Mouse (Mus musculus) brain, adult 2 months (tissue): ENCODE measurements around the gene Mmp19.

Experiments used
- DNase-seq: peaks from one replicate; pipeline ENCODE4 v3.0.0; 2011; ENCODE audit warnings: low read depth, low spot score

Gene Mmp19

GRCm38 (mm10) chr10:128790398-128791124 lies at the start of gene Mmp19:
Gene Mmp19, plus strand, starts transcription at chr10:128790910.
- DNase-seq = no peak

- no peak for DNase-seq
Observed at GRCm38 (mm10) chr10:128742616-128743015, 48.1 kb upstream of the Mmp19 start.

GRCm38 (mm10) chr10:128743235-128743634 lies 47.5 kb upstream of the Mmp19 start:
- DNase-seq = peak; percentile 27

GRCm38 (mm10) chr10:128743791-128744191 lies 46.9 kb upstream of the Mmp19 start:
- peak; percentile 62 for DNase-seq

GRCm38 (mm10) chr10:128744211-128744610 lies 46.5 kb upstream of the Mmp19 start:
- DNase-seq = no peak

GRCm38 (mm10) chr10:128744680-128745601 lies 45.8 kb upstream of the Mmp19 start, which contains the start of gene Dgka:
Gene Dgka, minus strand, starts transcription at chr10:128744855.
- peak; percentile 16 for DNase-seq

- DNase-seq = no peak
Observed at GRCm38 (mm10) chr10:128745946-128746613, 44.6 kb upstream of the Mmp19 start.

GRCm38 (mm10) chr10:128746972-128747645 lies 43.6 kb upstream of the Mmp19 start:
- DNase-seq = no peak

GRCm38 (mm10) chr10:128747646-128748251 lies 43.0 kb upstream of the Mmp19 start, which contains the start of gene Pym1:
Gene Pym1, plus strand, starts transcription at chr10:128747889.
- DNase-seq = peak; percentile 70

- DNase-seq = peak; percentile 96
Observed at GRCm38 (mm10) chr10:128748252-128748864, 42.4 kb upstream of the Mmp19 start.

GRCm38 (mm10) chr10:128772895-128773294 lies 17.8 kb upstream of the Mmp19 start:
- DNase-seq = peak; percentile 9

- no peak for DNase-seq
Observed at GRCm38 (mm10) chr10:128773685-128774084, 17.0 kb upstream of the Mmp19 start.

- no peak for DNase-seq
Observed at GRCm38 (mm10) chr10:128778441-128778840, 12.3 kb upstream of the Mmp19 start.

GRCm38 (mm10) chr10:128779011-128779795 lies 11.5 kb upstream of the Mmp19 start:
- peak; percentile 16 for DNase-seq

- no peak for DNase-seq
Observed at GRCm38 (mm10) chr10:128780200-128780599, 10.5 kb upstream of the Mmp19 start.

- no peak for DNase-seq
Observed at GRCm38 (mm10) chr10:128792041-128792440, 1.3 kb downstream of the Mmp19 start.

- no peak for DNase-seq
Observed at GRCm38 (mm10) chr10:128793258-128793657, 2.5 kb downstream of the Mmp19 start.

- no peak for DNase-seq
Observed at GRCm38 (mm10) chr10:128794391-128794790, 3.7 kb downstream of the Mmp19 start.

- peak; percentile 82 for DNase-seq
Observed at GRCm38 (mm10) chr10:128795581-128795980, 4.9 kb downstream of the Mmp19 start.

- DNase-seq = no peak
Observed at GRCm38 (mm10) chr10:128798676-128799075, 8.0 kb downstream of the Mmp19 start.
